Mouse (Mus musculus) liver, embryonic 11.5 days (tissue): Measurements from ENCODE around the gene Dusp15. TPM values are rescaled to one million over a fixed set of nuclear protein-coding genes. Genes with fewer than 3 reads are reported as not detected.

ENCODE experiments used
- polyA plus RNA-seq: library from polyadenylated mRNA; unstranded; fragments of >200 nt; fragmentation: Nextera tagmentation; extraction: Ambion mirVana; gene quantifications from 2 replicates; pipeline ENCODE4 v1.2.1, GENCODE M21; 2014

The Dusp15 gene
- polyA plus RNA-seq, 1 experiment from 2014 or later, result not detected

Other genes starting within 250 kb of the Dusp15 start
- gene Id1, start 215.4 kb downstream of the Dusp15 start, polyA plus RNA-seq, result 52.7 and 56.3 TPM in 2 replicates
- gene Cox4i2, start 197.5 kb downstream of the Dusp15 start, polyA plus RNA-seq, result 6.7 and 8.5 TPM in 2 replicates
- gene Bcl2l1, start 120.0 kb downstream of the Dusp15 start, polyA plus RNA-seq, result 61.7 and 69.3 TPM in 2 replicates
- 107 and 118 TPM in 2 replicates for gene Tpx2, start 103.7 kb downstream of the Dusp15 start, polyA plus RNA-seq
- not detected in 2 replicates for gene Mylk2, start 40.3 kb downstream of the Dusp15 start, polyA plus RNA-seq
- gene Foxs1, start 18.5 kb downstream of the Dusp15 start, polyA plus RNA-seq, result 0.21 and 0.36 TPM in 2 replicates
- 0.35 and 0.62 TPM in 2 replicates for gene Ttll9, start 10.8 kb upstream of the Dusp15 start, polyA plus RNA-seq
- gene Pdrg1, start 63.7 kb upstream of the Dusp15 start, polyA plus RNA-seq, result 65.0 and 69.5 TPM in 2 replicates
- gene Xkr7, start 80.2 kb upstream of the Dusp15 start, polyA plus RNA-seq, result not detected in 2 replicates
- 1.5 and 2.0 TPM in 2 replicates for gene Ccm2l, start 114.3 kb upstream of the Dusp15 start, polyA plus RNA-seq
- 5.1 and 5.2 TPM in 2 replicates for gene Hck, start 156.8 kb upstream of the Dusp15 start, polyA plus RNA-seq
- gene Tm9sf4, start 209.6 kb upstream of the Dusp15 start, polyA plus RNA-seq, result 65.4 and 71.4 TPM in 2 replicates